Mouse (Mus musculus): ENCODE measurements around the gene Mrpl37. TPM values are rescaled to one million over a fixed set of nuclear protein-coding genes. Genes with fewer than 3 reads are reported as not detected.
A peak's percentile ranks its signal among the peaks of the same experiment; 100 is the strongest.

The Mrpl37 gene
- polyA plus RNA-seq, 1 experiment from 2014 or later = 87.8 TPM

GRCm38 (mm10) chr4:107038303-107038702 lies 28.4 kb downstream of the Mrpl37 start:
- H3K9ac ChIP-seq = no peak overlapping the region
- no peaks in the 10 kb centered on the region for H3K9me3 ChIP-seq
- H3K4me3 ChIP-seq = no peak overlapping the region
- no peak for ATAC-seq (ENCODE audit: insufficient number of reproducible peaks, low FRiP score, low TSS enrichment, low read depth)
- no peaks in the 10 kb centered on the region for H3K27me3 ChIP-seq
- peaks cover 88% of the 10 kb centered on the region for H3K36me3 ChIP-seq
- H3K4me2 ChIP-seq = no peak overlapping the region
- H3K27ac ChIP-seq = no peak overlapping the region
- 70% methylated on average over 4 of the region's 4 CpGs for WGBS
- H3K4me1 ChIP-seq = no peaks in the 10 kb centered on the region

- 88% methylated on average over 2 of the region's 2 CpGs for WGBS
- peaks cover 93% of the 10 kb centered on the region for H3K36me3 ChIP-seq
- H3K4me1 ChIP-seq = no peaks in the 10 kb centered on the region
- no peak overlapping the region for H3K4me3 ChIP-seq
- H3K4me2 ChIP-seq = no peak overlapping the region
- no peak overlapping the region for H3K27ac ChIP-seq
- ATAC-seq (ENCODE audit: insufficient number of reproducible peaks, low FRiP score, low TSS enrichment, low read depth) = no peak
- H3K27me3 ChIP-seq = no peaks in the 10 kb centered on the region
- H3K9me3 ChIP-seq = no peaks in the 10 kb centered on the region
- no peak overlapping the region for H3K9ac ChIP-seq
Measured at GRCm38 (mm10) chr4:107036985-107037384, 29.7 kb downstream of the Mrpl37 start.

- WGBS = 83% methylated on average over 4 of the region's 4 CpGs
- Histone ChIP-seq H3K4me2 (no peak overlapping the region), H3K4me1 (no peaks in the 10 kb centered on the region), H3K9ac (no peak overlapping the region), H3K27ac (no peak overlapping the region), H3K9me3 (no peaks in the 10 kb centered on the region), H3K36me3 (peaks cover 92% of the 10 kb centered on the region), H3K4me3 (no peak overlapping the region), H3K27me3 (no peaks in the 10 kb centered on the region)
- no peak for ATAC-seq (ENCODE audit: insufficient number of reproducible peaks, low FRiP score, low TSS enrichment, low read depth)
Measured at GRCm38 (mm10) chr4:107035689-107036088, 31.0 kb downstream of the Mrpl37 start.

- Histone ChIP-seq H3K4me1 (peaks cover 28% of the 10 kb centered on the region), H3K27ac (no peak overlapping the region), H3K4me2 (no peak overlapping the region), H3K9ac (no peak overlapping the region), H3K27me3 (no peaks in the 10 kb centered on the region), H3K9me3 (no peaks in the 10 kb centered on the region), H3K36me3 (peaks cover 44% of the 10 kb centered on the region), H3K4me3 (no peak overlapping the region)
- ATAC-seq (ENCODE audit: insufficient number of reproducible peaks, low FRiP score, low TSS enrichment, low read depth) = no peak
- WGBS = 50% methylated on average over 8 of the region's 8 CpGs
Measured at GRCm38 (mm10) chr4:107026451-107026850, 40.2 kb downstream of the Mrpl37 start.

GRCm38 (mm10) chr4:107025369-107025768 lies 41.3 kb downstream of the Mrpl37 start:
- Histone ChIP-seq H3K4me2 (no peak overlapping the region), H3K9me3 (no peaks in the 10 kb centered on the region), H3K36me3 (peaks cover 34% of the 10 kb centered on the region), H3K27me3 (no peaks in the 10 kb centered on the region), H3K4me3 (no peak overlapping the region), H3K4me1 (peaks cover 32% of the 10 kb centered on the region), H3K27ac (no peak overlapping the region), H3K9ac (no peak overlapping the region)
- ATAC-seq (ENCODE audit: insufficient number of reproducible peaks, low FRiP score, low TSS enrichment, low read depth) = no peak
- WGBS = 71% methylated on average over 5 of the region's 5 CpGs

GRCm38 (mm10) chr4:107024899-107025298 lies 41.8 kb downstream of the Mrpl37 start:
- H3K9me3 ChIP-seq = no peaks in the 10 kb centered on the region
- no peak overlapping the region for H3K4me3 ChIP-seq
- H3K9ac ChIP-seq = no peak overlapping the region
- 80% methylated on average over 7 of the region's 7 CpGs for WGBS
- no peak overlapping the region for H3K4me2 ChIP-seq
- no peak overlapping the region for H3K27ac ChIP-seq
- peaks cover 31% of the 10 kb centered on the region for H3K4me1 ChIP-seq
- H3K27me3 ChIP-seq = no peaks in the 10 kb centered on the region
- peaks cover 32% of the 10 kb centered on the region for H3K36me3 ChIP-seq
- ATAC-seq (ENCODE audit: insufficient number of reproducible peaks, low FRiP score, low TSS enrichment, low read depth) = no peak

- Histone ChIP-seq H3K9me3 (no peaks in the 10 kb centered on the region), H3K36me3 (peaks cover 4% of the 10 kb centered on the region), H3K4me2 (no peak overlapping the region), H3K27me3 (no peaks in the 10 kb centered on the region), H3K4me1 (peaks cover 60% of the 10 kb centered on the region), H3K4me3 (no peak overlapping the region), H3K9ac (no peak overlapping the region), H3K27ac (no peak overlapping the region)
- ATAC-seq (ENCODE audit: insufficient number of reproducible peaks, low FRiP score, low TSS enrichment, low read depth) = no peak
- 69% methylated on average over 3 of the region's 3 CpGs for WGBS
Measured at GRCm38 (mm10) chr4:107021464-107021863, 45.2 kb downstream of the Mrpl37 start.

GRCm38 (mm10) chr4:107020287-107021000 lies 46.2 kb downstream of the Mrpl37 start:
- H3K4me1 ChIP-seq = peaks cover 68% of the 10 kb centered on the region

GRCm38 (mm10) chr4:107019027-107019426 lies 47.6 kb downstream of the Mrpl37 start:
- Histone ChIP-seq H3K9ac (no peak overlapping the region), H3K27ac (peak overlapping the region; percentile 67), H3K4me2 (no peak overlapping the region), H3K4me3 (no peak overlapping the region), H3K27me3 (no peaks in the 10 kb centered on the region), H3K4me1 (peaks cover 75% of the 10 kb centered on the region), H3K9me3 (no peaks in the 10 kb centered on the region), H3K36me3 (no peaks in the 10 kb centered on the region)
- ATAC-seq (ENCODE audit: insufficient number of reproducible peaks, low FRiP score, low TSS enrichment, low read depth) = no peak
- 33% methylated on average over 7 of the region's 7 CpGs for WGBS

More at GRCm38 (mm10) chr4:107020287-107021000, 46.2 kb downstream of the Mrpl37 start:
- Histone ChIP-seq H3K9ac (no peak overlapping the region), H3K36me3 (peaks cover 4% of the 10 kb centered on the region; the same call in 1 of the 2 replicates), H3K4me2 (no peak overlapping the region), H3K27me3 (no peaks in the 10 kb centered on the region), H3K9me3 (no peaks in the 10 kb centered on the region), H3K4me3 (no peak overlapping the region), H3K27ac (no peak overlapping the region)
- ATAC-seq (ENCODE audit: insufficient number of reproducible peaks, low FRiP score, low TSS enrichment, low read depth) = no peak
- 80% methylated on average over 5 of the region's 5 CpGs for WGBS

GRCm38 (mm10) chr4:107018521-107018920 lies 48.1 kb downstream of the Mrpl37 start:
- peaks cover 77% of the 10 kb centered on the region for H3K4me1 ChIP-seq
- WGBS = 52% methylated on average over 3 of the region's 3 CpGs
- peak overlapping the region; percentile 67; the same call in 1 of the 2 replicates for H3K27ac ChIP-seq
- H3K9me3 ChIP-seq = no peaks in the 10 kb centered on the region
- ATAC-seq (ENCODE audit: insufficient number of reproducible peaks, low FRiP score, low TSS enrichment, low read depth) = no peak
- H3K4me3 ChIP-seq = no peak overlapping the region
- no peaks in the 10 kb centered on the region for H3K36me3 ChIP-seq
- H3K27me3 ChIP-seq = no peaks in the 10 kb centered on the region
- no peak overlapping the region for H3K9ac ChIP-seq
- no peak overlapping the region for H3K4me2 ChIP-seq

GRCm38 (mm10) chr4:107017257-107017656 lies 49.4 kb downstream of the Mrpl37 start:
- H3K27me3 ChIP-seq = no peaks in the 10 kb centered on the region
- no peak overlapping the region for H3K9ac ChIP-seq
- H3K4me1 ChIP-seq = peaks cover 78% of the 10 kb centered on the region
- no peak overlapping the region for H3K4me3 ChIP-seq
- H3K27ac ChIP-seq = peak overlapping the region; percentile 85; the same call in 1 of the 2 replicates
- ATAC-seq (ENCODE audit: insufficient number of reproducible peaks, low FRiP score, low TSS enrichment, low read depth) = no peak
- H3K4me2 ChIP-seq = no peak overlapping the region
- H3K36me3 ChIP-seq = no peaks in the 10 kb centered on the region
- no peaks in the 10 kb centered on the region for H3K9me3 ChIP-seq

- Histone ChIP-seq H3K4me1 (peaks cover 81% of the 10 kb centered on the region), H3K9me3 (no peaks in the 10 kb centered on the region), H3K36me3 (no peaks in the 10 kb centered on the region), H3K9ac (no peak overlapping the region), H3K27me3 (no peaks in the 10 kb centered on the region), H3K4me3 (no peak overlapping the region), H3K27ac (peak overlapping the region; percentile 85), H3K4me2 (peak overlapping the region; percentile 4; the same call in 1 of the 2 replicates)
- peak; percentile 35; the same call in 1 of the 2 replicates for ATAC-seq (ENCODE audit: insufficient number of reproducible peaks, low FRiP score, low TSS enrichment, low read depth)
- 22% methylated on average over 13 of the region's 13 CpGs for WGBS
Measured at GRCm38 (mm10) chr4:107015971-107016511, 50.6 kb downstream of the Mrpl37 start.

Measured in limb, embryonic 15.5 days (tissue).